Mouse (Mus musculus) WW6 (cell line): ENCODE measurements around the gene Gps2.
"Not testable (repeated sequence)": the region's sequence is repeated elsewhere in the genome, so short reads cannot be mapped to it uniquely, and the experiment has no call there.

Source experiments
- DNase-seq: peaks from one replicate; pipeline ENCODE4 v3.0.0-alpha.2; 2013; ENCODE audit warnings: low read depth, low spot score

The Gps2 gene

GRCm38 (mm10) chr11:69936156-69936555 is 22.5 kb downstream of the Gps2 start:
- DNase-seq: no peak

DNA sequence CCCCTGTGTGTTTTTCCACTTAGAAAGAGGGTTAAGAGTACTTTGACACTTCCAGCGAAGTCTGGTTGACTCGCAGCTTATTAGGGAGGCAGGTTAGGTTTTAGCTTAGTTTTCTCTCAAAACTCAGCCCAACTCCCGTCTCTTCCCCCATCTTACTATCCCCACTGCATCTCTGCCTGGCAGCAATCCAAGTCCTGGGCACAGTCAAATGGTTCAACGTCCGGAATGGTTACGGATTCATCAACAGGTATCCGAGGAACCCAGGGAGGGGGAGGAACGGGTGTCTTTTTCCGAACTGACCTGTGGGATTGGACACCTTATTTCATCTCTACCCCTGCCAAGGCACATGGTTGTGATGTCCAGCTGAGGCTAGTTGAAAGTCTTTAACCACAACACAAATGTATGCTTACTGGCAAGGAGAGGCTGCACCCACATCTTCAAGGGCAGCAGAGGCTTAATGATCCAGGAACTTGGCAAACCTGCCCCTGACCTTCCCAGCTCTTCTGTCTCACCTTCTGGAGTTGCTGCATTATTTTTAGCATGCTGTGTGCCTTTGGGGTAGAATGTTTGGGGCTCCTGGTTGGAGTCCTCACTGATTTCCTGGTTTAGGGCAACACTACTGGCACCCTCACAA is 23.1 kb downstream of the Gps2 start:
- DNase-seq: no peak

- no peak for DNase-seq
Measured at GRCm38 (mm10) chr11:69937385-69937784, 23.7 kb downstream of the Gps2 start.

DNA sequence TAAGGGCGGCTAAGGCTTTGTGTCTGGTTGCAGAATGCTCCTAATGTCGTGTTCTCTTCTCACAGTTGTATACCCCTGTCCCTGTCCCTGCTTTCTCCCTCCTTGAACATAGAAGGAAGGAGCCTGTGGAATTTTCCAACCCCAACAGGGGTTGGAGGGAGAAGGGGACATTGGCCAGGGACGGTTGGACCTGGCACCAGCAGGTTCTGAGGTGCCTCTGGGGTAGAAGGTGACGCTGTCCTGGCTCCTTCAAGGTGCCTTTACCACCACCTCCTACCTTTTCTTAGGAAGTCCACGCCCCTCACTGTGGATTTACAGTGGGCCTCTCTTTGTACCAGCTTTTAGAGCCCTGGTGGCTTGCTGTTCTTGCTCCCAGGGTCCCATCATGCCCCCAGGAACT is 24.1 kb downstream of the Gps2 start:
- no peak for DNase-seq

DNA sequence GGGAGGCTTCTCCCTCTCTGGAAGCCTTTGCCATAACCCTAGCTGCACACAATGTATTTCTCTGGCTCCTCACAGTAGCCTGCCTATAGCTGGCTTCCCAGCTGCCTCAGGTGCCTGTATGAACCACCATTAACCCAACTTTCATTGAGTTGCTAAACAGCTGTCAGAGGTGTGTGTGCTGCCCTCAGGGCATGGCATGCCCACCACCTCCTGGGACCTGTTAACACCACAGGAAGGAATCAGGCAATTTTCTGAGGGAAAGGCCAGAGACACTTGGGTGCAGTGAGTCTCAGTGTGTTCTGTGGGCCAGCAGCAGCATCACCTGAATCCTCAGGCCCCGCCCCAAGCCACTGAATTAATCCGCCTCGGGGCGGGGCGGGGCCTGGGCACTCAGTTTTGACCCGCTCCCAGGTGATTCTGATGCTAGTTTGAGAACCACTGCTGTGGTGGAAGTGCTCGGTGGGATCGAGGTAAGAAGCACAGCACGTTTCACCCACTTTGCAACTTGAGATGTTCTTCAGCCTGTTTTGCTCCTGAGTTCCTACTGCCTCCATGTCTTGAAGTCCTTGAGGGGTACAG is 24.8 kb downstream of the Gps2 start:
- no peak for DNase-seq

DNA sequence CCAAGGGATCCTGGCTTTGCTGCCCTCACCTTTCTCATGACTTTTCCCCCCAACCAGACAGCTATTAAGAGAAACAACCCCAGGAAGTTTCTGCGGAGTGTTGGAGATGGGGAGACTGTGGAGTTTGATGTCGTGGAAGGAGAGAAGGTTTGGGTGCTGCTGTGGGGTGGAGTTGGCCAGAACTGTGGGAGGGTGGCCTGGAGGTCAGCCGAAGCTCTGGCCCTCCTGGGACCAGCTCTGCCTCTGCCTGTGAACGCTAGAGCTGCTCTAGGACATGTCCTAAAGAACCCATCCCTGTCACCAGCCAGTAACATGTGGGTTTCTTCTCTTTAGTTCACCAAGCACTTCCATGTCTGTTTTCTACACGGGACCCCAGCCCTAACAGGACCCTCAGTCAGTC is 25.5 kb downstream of the Gps2 start:
- DNase-seq: no peak

DNA sequence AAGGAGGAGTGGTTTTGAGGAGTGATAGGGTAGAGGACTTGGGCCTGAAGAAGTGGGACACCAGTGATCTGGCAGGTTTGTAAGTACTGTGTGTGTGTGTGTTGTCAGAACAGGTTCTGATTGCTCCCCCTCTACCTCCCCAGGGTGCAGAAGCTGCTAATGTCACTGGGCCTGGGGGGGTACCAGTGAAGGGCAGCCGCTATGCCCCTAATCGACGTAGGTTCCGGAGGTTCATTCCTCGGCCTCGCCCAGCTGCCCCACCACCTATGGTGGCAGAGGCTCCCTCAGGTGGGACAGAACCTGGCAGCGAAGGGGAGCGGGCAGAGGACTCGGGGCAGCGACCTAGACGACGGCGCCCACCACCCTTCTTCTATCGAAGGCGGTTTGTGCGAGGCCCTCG is 26.0 kb downstream of the Gps2 start:
- DNase-seq: no peak

DNA sequence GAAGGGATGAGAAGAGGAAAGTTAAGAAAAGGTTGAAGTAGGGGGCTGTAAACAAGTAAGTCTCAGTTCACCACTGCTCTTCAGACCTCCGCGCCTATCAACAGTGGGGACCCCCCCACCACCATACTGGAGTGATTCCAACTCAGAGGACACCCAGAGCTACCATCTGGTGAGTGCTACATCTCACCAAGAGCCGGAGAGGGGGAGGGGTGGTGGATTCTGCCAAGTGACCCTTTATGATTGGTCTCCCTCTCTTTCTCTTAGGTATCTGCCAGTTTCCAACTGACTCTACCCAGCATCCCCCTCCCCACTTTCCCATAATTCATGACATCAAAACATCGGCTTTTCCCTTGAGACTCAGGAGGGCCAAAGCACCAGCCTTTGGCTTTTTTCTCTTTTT is 27.3 kb downstream of the Gps2 start:
- no peak for DNase-seq

DNA sequence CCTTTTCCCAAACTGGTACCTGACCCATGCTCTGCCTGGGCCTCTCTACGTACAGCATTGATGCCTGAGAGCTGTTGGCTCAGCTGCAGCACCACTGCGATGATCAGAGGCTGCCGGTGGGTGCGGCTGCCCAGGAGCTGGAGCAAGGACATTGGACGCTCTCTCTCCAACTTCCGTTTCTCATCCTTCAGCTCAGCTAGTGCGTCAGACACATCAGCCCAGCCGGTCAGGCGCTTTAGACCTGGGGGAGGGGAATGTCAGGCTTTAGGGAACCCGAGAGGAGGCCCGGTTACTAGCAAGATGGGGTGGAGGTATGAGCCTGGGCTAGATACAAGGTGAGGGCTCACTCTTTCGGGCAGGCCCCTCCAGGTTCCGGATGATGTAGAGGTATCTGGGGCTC is 31.5 kb downstream of the Gps2 start:
- no peak for DNase-seq

DNA sequence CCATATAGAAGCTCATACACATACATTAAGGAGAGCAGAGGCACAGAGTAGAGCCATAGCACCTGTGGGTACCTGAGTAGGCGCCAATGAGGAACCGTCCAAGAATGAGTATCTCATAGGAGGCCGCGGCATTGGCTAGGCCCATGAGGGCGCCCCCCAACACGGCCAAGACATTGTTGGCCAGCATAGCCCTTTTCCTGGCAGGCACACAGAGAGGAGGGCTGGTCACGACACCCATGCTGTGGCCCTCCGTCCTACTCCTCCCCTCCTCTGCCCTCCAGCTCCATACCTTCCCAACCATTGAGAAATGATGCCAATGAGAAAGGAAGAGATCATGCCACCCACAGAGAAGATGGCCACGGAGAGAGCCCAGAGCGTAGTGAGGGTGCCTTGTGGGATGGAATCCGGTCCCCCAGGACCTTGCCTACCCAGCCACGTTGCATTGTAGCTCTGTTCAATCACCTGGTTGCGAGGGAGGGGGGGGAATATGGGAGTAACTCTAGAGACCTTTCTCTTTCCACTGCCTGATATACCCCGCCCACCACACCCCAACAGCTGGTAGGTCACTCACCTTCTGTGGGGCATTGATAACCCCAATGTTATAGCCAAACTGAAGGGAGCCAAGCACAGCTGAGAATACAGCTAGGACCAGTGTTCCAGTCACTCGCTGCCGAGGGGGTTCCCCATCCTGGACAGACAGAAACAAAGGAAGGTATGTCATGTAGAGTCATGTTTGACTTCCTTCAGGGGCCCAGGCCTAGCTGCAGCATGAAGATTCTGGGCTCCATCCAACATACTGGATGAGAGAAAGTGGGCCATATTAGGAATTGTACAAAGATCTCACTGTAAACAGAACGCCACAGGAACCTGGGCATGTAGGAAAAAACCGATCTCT is 32.6 kb downstream of the Gps2 start:
- no peak for DNase-seq

- DNase-seq: no peak
Measured at GRCm38 (mm10) chr11:69947337-69948065, 33.8 kb downstream of the Gps2 start.

GRCm38 (mm10) chr11:69948066-69948762 is 34.5 kb downstream of the Gps2 start, which contains the start of gene Slc2a4:
TSS of gene Slc2a4 (minus strand) at chr11:69948188.
- peak; percentile 91 for DNase-seq

GRCm38 (mm10) chr11:69948763-69949150 is 35.1 kb downstream of the Gps2 start:
- DNase-seq: peak; percentile 84

GRCm38 (mm10) chr11:69950807-69951459 is 37.2 kb downstream of the Gps2 start:
- DNase-seq: no peak

DNA sequence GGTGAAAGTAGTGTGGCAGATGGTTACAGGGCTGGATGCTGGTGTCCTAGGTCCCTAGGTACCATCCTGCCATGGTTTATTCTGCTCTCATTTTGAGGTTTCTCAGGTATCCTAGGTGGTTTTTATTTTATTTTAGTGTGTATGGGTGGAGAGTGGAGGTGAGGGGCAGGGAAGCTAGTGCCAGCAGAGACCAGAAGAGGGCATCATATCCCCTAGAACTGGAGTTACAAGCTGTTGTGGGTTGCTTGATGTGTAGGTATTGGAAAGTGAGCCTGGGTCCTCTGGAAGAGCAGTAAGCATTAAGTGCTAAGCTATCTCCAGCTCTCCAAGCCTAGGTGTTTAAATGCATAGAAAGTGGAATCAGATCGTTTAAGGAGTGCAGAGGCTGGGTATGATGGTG is 38.6 kb downstream of the Gps2 start:
- no peak for DNase-seq

DNA sequence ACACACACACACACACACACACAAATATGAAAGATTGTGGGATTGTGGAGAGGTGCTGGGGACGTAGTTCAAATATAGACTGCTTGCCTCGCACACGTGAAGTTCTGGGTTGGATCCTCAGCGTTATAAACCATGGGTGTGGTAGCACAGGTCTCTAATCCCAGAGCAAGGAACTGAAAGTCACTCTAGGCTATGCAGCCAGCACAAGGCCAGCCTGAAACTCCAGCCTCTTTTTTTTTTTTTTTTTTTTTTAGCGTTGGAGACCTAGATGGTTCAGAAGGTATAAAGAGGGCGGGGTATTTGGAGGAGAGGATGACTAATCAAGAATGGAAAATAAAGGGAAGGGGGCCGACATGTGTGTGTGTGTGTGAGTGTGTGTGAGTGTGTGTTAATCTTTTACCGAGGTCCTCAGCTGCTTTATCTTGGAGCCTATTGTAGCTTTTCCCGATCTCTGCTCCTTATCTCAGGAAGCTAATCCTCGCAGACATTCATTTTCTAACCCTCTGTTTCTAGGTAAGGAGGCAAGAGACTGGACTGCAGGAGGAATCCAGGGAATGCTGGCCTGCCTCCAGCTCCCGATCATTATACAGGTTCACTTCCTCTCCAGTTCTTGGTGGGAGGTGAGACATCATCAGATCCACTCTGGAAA is 39.7 kb downstream of the Gps2 start:
- DNase-seq: no peak

- not testable (repeated sequence) for DNase-seq
Measured at GRCm38 (mm10) chr11:69955618-69956017, 41.9 kb downstream of the Gps2 start.

DNA sequence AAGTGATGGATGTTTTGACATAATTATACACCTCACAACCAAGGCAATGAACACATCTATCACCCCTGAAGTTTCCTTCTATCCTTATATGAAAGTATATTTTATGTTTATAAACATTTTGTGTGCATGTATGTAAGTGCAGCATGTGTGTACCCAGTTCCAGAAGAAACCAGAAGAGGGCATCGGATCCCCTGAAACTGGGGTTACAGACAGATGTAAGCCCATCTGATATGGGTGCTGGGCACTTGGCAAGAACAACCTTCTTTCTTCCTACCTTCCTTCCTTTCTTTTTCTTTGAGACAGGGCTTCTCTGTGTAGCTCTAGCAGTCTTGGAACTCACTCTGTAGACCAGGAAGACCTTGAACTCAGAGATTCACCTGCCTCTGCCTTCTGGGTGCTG is 42.5 kb downstream of the Gps2 start:
- DNase-seq: no peak

DNA sequence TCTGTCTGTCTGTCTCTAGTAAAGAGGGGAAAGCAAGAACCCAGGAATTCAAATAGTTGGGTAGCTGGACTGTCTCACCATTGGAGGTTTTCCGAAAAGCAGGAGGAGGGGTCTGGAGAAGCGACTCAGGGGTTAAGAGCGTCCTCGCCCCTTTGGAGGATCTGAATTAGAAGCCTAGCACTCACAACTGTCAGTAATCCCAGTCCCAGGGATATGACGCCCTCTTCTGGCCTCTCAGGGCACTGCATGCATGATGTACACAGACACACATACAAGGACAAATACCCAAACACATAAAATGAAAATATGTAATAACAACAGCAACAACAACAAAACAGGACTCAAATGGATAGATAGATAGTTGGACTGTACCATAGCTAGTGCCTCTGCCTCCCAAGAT is 46.9 kb downstream of the Gps2 start:
- no peak for DNase-seq

GRCm38 (mm10) chr11:69961841-69962240 is 48.2 kb downstream of the Gps2 start:
- no peak for DNase-seq
